9 mouse cellular contexts compared by ENCODE assay signal in the genomic region with DNA sequence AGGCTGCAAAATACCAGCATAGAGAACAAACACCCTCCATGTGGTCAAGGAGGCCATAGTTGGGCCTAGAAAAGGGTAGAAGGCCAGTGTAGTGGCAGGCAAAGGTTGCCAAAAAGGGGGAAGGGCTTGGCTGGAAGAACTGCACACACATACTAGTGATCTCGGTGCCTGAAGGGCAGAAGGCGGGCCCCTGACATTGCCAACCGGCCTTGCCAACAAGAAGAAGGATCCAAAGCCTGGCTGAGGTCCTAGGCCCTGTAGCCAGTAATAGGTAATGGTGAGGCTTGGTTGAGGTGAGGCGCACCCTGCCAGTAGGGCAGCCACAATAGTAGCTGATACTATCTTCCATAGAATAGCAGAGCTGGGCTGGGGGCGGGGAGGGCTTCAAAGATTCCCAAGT.
A peak's percentile ranks its signal among the peaks of the same experiment; 100 is the strongest.
DNase-seq lines count a peak whose midpoint lies in the region; ATAC-seq and TF ChIP-seq lines count a peak whose summit lies in the region.
"Had no signal": no experiment of that assay in that cellular context is flagged by ENCODE, and none has a peak within 500 bp of the region (broad histone marks: within the 10 kb centered on the region; RNA-seq: fewer than 3 reads in every experiment).

No protein-coding gene starts in this region.

- no peak for TF ChIP-seq CTCF in cerebellum, adult 2 months (IDR thresholded peaks at IDR 0.05; ENCODE audit: borderline replicate concordance, insufficient read depth, low read depth, low read length)

- WGBS in cerebellum, adult 2 months, result 41% methylated on average over 5 of the region's 5 CpGs
- 96% methylated on average over 5 of the region's 5 CpGs for WGBS in midbrain, embryonic 14.5 days
- 88% methylated on average over 5 of the region's 5 CpGs for WGBS in hindbrain, embryonic 13.5 days

- H3K9me3 ChIP-seq in midbrain, embryonic 14.5 days (ENCODE audit: control insufficient read depth, low read length), result no peaks in the 10 kb centered on the region
- no peaks in the 10 kb centered on the region for H3K9me3 ChIP-seq in hindbrain, embryonic 13.5 days
- H3K9me3 ChIP-seq: hindbrain, embryonic 12.5 days had no signal

- no peaks in the 10 kb centered on the region for H3K36me3 ChIP-seq in midbrain, embryonic 14.5 days (ENCODE audit: control insufficient read depth, insufficient read depth, low read length)
- no peaks in the 10 kb centered on the region for H3K36me3 ChIP-seq in hindbrain, embryonic 13.5 days
- H3K36me3 ChIP-seq: hindbrain, embryonic 12.5 days had no signal

- H3K4me3 ChIP-seq in cerebellum, adult 2 months (replicated peaks; ENCODE audit: insufficient read depth, low read depth, low read length), result no peak overlapping the region
- H3K4me3 ChIP-seq in midbrain, embryonic 14.5 days (replicated peaks; ENCODE audit: low read depth, low read length), result no peak overlapping the region
- no peak overlapping the region for H3K4me3 ChIP-seq in hindbrain, embryonic 13.5 days
- H3K4me3 ChIP-seq: hindbrain, embryonic 12.5 days had no signal

- peak; percentile 43 for DNase-seq in heart, adult 9 months (ENCODE audit: low spot score in 2 of 2)
- no peak for DNase-seq in heart, adult 8-10 months (ENCODE audit: low spot score)
- DNase-seq in adrenal gland, postnatal 14 days, result peak; percentile 79
- DNase-seq in cerebellum, adult 2 months, result peak; percentile 66 to 82
- DNase-seq in gastrocnemius, postnatal 14 days, result peak; percentile 62
- DNase-seq in midbrain, embryonic 14.5 days, result no peak
- no peak for DNase-seq in ovary, adult 18-20 months (ENCODE audit: low spot score)

- no peak for TF ChIP-seq POLR2A in cerebellum, adult 2 months (IDR thresholded peaks at IDR 0.05; ENCODE audit: borderline replicate concordance, insufficient read depth, low read length)

- H3K27me3 ChIP-seq in cerebellum, adult 2 months (ENCODE audit: control insufficient read depth, insufficient read depth, low read length), result no peaks in the 10 kb centered on the region
- H3K27me3 ChIP-seq in midbrain, embryonic 14.5 days (ENCODE audit: control insufficient read depth, insufficient read depth, low read length), result no peaks in the 10 kb centered on the region
- H3K27me3 ChIP-seq in hindbrain, embryonic 13.5 days, result no peaks in the 10 kb centered on the region
- H3K27me3 ChIP-seq: hindbrain, embryonic 12.5 days had no signal

- no peak overlapping the region for H3K27ac ChIP-seq in cerebellum, adult 2 months (ENCODE audit: insufficient read depth, low read length)
- H3K27ac ChIP-seq in midbrain, embryonic 14.5 days (replicated peaks; ENCODE audit: low read depth, low read length), result no peak overlapping the region
- H3K27ac ChIP-seq in hindbrain, embryonic 13.5 days, result no peak overlapping the region
- H3K27ac ChIP-seq: hindbrain, embryonic 12.5 days had no signal

- ATAC-seq in midbrain, embryonic 14.5 days (ENCODE audit: low FRiP score, low TSS enrichment), result no peak
- ATAC-seq in hindbrain, embryonic 13.5 days (ENCODE audit: low FRiP score), result no peak

- intact Hi-C loops in gastrocnemius, postnatal 14 days (cut with DNase I; ENCODE audit: low total_unique reads), result no loop called here

- no peak overlapping the region for H3K9ac ChIP-seq in midbrain, embryonic 14.5 days (replicated peaks; ENCODE audit: low read length)
- no peak overlapping the region for H3K9ac ChIP-seq in hindbrain, embryonic 13.5 days
- H3K9ac ChIP-seq: hindbrain, embryonic 12.5 days had no signal

- H3K4me1 ChIP-seq in cerebellum, adult 2 months (ENCODE audit: control insufficient read depth, insufficient read depth, low read length), result peaks cover 22% of the 10 kb centered on the region
- H3K4me1 ChIP-seq in midbrain, embryonic 14.5 days (ENCODE audit: control insufficient read depth, insufficient read depth, low read length), result 0 out of 2 replicates have a peak, but pooled peaks cover 4% of the 10 kb centered on the region
- H3K4me1 ChIP-seq in hindbrain, embryonic 13.5 days (replicated peaks), result peaks cover 7% of the 10 kb centered on the region
- H3K4me1 ChIP-seq: hindbrain, embryonic 12.5 days had no signal

- no peak overlapping the region for H3K4me2 ChIP-seq in midbrain, embryonic 14.5 days (ENCODE audit: low read length)
- H3K4me2 ChIP-seq in hindbrain, embryonic 13.5 days, result no peak overlapping the region
- H3K4me2 ChIP-seq: hindbrain, embryonic 12.5 days had no signal

Comparison
In these comparisons a context has a peak if more than half of its experiments do, and no peak if none do; other contexts are left out.
1. DNase-seq: peak in heart, adult 9 months (2 of 2), adrenal gland, postnatal 14 days (single experiment), cerebellum, adult 2 months (2 of 2) and gastrocnemius, postnatal 14 days (single experiment); none in heart, adult 8-10 months (single experiment), midbrain, embryonic 14.5 days (single experiment) and ovary, adult 18-20 months (single experiment).